Mouse (Mus musculus): ENCODE data around the gene Tmeff1.

DNA sequence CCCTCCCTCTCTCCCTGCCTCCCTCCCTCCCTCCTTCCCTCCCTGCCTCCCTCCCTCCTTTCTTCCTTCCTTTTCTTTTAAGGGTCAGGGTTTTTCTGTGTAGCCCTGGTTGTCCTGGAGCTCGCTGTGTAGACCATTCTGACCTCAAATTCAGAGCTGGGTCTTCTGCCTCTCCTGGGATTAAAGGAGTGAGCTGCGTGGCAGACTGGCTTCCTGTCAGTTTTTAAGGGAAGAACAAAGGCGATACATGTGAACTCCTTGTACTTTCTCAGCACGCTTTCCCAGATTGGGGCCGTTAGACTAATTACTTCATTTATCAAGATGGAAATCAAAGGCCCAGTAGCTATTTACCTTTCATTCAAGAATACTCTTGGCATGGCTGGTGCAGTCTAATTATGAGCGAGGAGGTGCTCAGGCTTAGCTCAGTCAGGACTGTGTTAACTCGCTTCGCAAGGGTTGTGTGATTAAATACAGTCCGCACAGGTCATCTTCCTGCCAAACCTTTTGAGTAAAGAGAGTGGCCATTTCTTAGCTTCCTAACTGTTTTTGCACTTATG lies 107.8 kb downstream of the Tmeff1 start:
- no peak for TF ChIP-seq EP300 (IDR thresholded peaks at IDR 0.05; ENCODE audit: low read depth)
- no peak for TF ChIP-seq CTCF (IDR thresholded peaks at IDR 0.05; ENCODE audit: low read depth)
